Mouse (Mus musculus) embryonic facial prominence, embryonic 10.5 days (tissue): ENCODE measurements around the gene Pgpep1. TPM values are rescaled to one million over a fixed set of nuclear protein-coding genes. Genes with fewer than 3 reads are reported as not detected.

Experiments
- DNase-seq: peaks from one replicate; pipeline ENCODE4 v3.0.0-alpha.2; 2017; ENCODE audit warnings: low spot score
- H3K27ac ChIP-seq: fragments of 300-500 bp; sonication (generic); replicated peaks from 2 replicates; pipeline ENCODE4 v1.5.1; 2016; ENCODE audit warnings: mild to moderate bottlenecking
- H3K27me3 ChIP-seq: fragments of 300-500 bp; sonication (generic); replicated peaks from 2 replicates; pipeline ENCODE4 v1.6.1; 2016; ENCODE audit warnings: low read depth, mild to moderate bottlenecking; ENCODE audit not compliant: poor library complexity, severe bottlenecking
- H3K36me3 ChIP-seq: fragments of 300-500 bp; sonication (generic); replicated peaks from 2 replicates; pipeline ENCODE4 v1.6.1; 2016; ENCODE audit warnings: mild to moderate bottlenecking, moderate library complexity
- H3K4me1 ChIP-seq: fragments of 300-500 bp; sonication (generic); 2 replicates; pipeline ENCODE4 v1.6.1; 2016
- H3K4me3 ChIP-seq: fragments of 300-500 bp; sonication (generic); 2 replicates; pipeline ENCODE4 v1.5.1; 2016; ENCODE audit warnings: mild to moderate bottlenecking, moderate library complexity
- H3K9me3 ChIP-seq: fragments of 300-500 bp; sonication (generic); 2 replicates; pipeline ENCODE4 v1.6.1; 2016; ENCODE audit warnings: mild to moderate bottlenecking
- WGBS: fragments of 180-500 bp; shearing (Covaris S2); methylation state at CpG from one replicate; pipeline ENCODE4 v1.1.7; 2016; 5-methylcytosine and 5-hydroxymethylcytosine counted together
- polyA plus RNA-seq: library from polyadenylated mRNA; unstranded; fragments of >200 nt; fragmentation: Nextera tagmentation; extraction: Ambion mirVana; gene quantifications from 2 replicates; pipeline ENCODE4 v1.2.1, GENCODE M21; 2016

The Pgpep1 gene
- polyA plus RNA-seq, 1 experiment from 2014 or later: 51.8 TPM

GRCm38 (mm10) chr8:70597417-70598272 lies 62.5 kb downstream of the Pgpep1 start:
- Histone ChIP-seq H3K27ac (peak overlapping the region; percentile 81), H3K4me1 (peaks cover 92% of the 10 kb centered on the region), H3K27me3 (peaks cover 40% of the 10 kb centered on the region), H3K36me3 (peaks cover 57% of the 10 kb centered on the region), H3K9me3 (peaks cover 7% of the 10 kb centered on the region; the same call in 1 of the 2 replicates), H3K4me3 (peak overlapping the region; percentile 64)
- DNase-seq: peak; percentile 50
- WGBS: 8% methylated on average over 68 of the region's 68 CpGs

GRCm38 (mm10) chr8:70596775-70597416 lies 63.3 kb downstream of the Pgpep1 start:
- Histone ChIP-seq H3K9me3 (0 out of 2 replicates have a peak, but pooled peaks cover 3% of the 10 kb centered on the region), H3K27me3 (peaks cover 40% of the 10 kb centered on the region), H3K4me1 (peaks cover 93% of the 10 kb centered on the region), H3K27ac (no peak overlapping the region; the same call in 1 of the 2 replicates), H3K36me3 (peaks cover 55% of the 10 kb centered on the region), H3K4me3 (peak overlapping the region; percentile 85)
- peak; percentile 48 for DNase-seq
- WGBS: 82% methylated on average over 17 of the region's 17 CpGs

Other genes starting within 250 kb of the Pgpep1 start
- gene Crtc1, start 220.8 kb downstream of the Pgpep1 start, polyA plus RNA-seq: 17.3 and 20.6 TPM in 2 replicates
- 22.4 and 24.1 TPM in 2 replicates for gene Klhl26, start 183.4 kb downstream of the Pgpep1 start, polyA plus RNA-seq
- gene Tmem59l, start 173.0 kb downstream of the Pgpep1 start, polyA plus RNA-seq: 28.3 and 29.4 TPM in 2 replicates
- gene Crlf1, start 167.2 kb downstream of the Pgpep1 start, polyA plus RNA-seq: 103 and 116 TPM in 2 replicates
- 118 and 138 TPM in 2 replicates for gene Rex1bd, start 153.6 kb downstream of the Pgpep1 start, polyA plus RNA-seq
- gene Uba52, start 149.6 kb downstream of the Pgpep1 start, polyA plus RNA-seq: 908 and 951 TPM in 2 replicates
- gene Fkbp8, start 132.7 kb downstream of the Pgpep1 start, polyA plus RNA-seq: 278 and 285 TPM in 2 replicates
- 49.7 and 51.0 TPM in 2 replicates for gene Kxd1, start 132.4 kb downstream of the Pgpep1 start, polyA plus RNA-seq
- 20.8 and 21.1 TPM in 2 replicates for gene Ell, start 120.9 kb downstream of the Pgpep1 start, polyA plus RNA-seq
- gene Isyna1, start 66.0 kb downstream of the Pgpep1 start, polyA plus RNA-seq: 184 and 187 TPM in 2 replicates
- gene Ssbp4, start 51.5 kb downstream of the Pgpep1 start, polyA plus RNA-seq: 105 and 109 TPM in 2 replicates
- gene Lrrc25, start 44.2 kb downstream of the Pgpep1 start, polyA plus RNA-seq: 0.77 and 0.79 TPM in 2 replicates
- gene Gdf15, start 27.9 kb downstream of the Pgpep1 start, polyA plus RNA-seq: 0.14 TPM in 1 of 2 replicates, not detected in the other
- 347 and 351 TPM in 2 replicates for gene Lsm4, start 12.9 kb upstream of the Pgpep1 start, polyA plus RNA-seq
- 58.7 and 61.7 TPM in 2 replicates for gene Jund, start 38.6 kb upstream of the Pgpep1 start, polyA plus RNA-seq
- gene Iqcn, start 43.1 kb upstream of the Pgpep1 start, polyA plus RNA-seq: 0.05 TPM in 1 of 2 replicates, not detected in the other
- not detected in 2 replicates for gene Gm3336, start 58.2 kb upstream of the Pgpep1 start, polyA plus RNA-seq
- 0.20 and 0.69 TPM in 2 replicates for gene Pde4c, start 63.3 kb upstream of the Pgpep1 start, polyA plus RNA-seq
- 13.6 and 16.2 TPM in 2 replicates for gene Rab3a, start 94.3 kb upstream of the Pgpep1 start, polyA plus RNA-seq
- gene Mpv17l2, start 100.6 kb upstream of the Pgpep1 start, polyA plus RNA-seq: 28.2 and 34.5 TPM in 2 replicates
- gene Pik3r2, start 116.3 kb upstream of the Pgpep1 start, polyA plus RNA-seq: 79.2 and 79.8 TPM in 2 replicates
- 12.4 and 13.9 TPM in 2 replicates for gene Mast3, start 144.7 kb upstream of the Pgpep1 start, polyA plus RNA-seq
- not detected in 2 replicates for gene Il12rb1, start 148.1 kb upstream of the Pgpep1 start, polyA plus RNA-seq
- 5.1 and 5.8 TPM in 2 replicates for gene Arrdc2, start 179.3 kb upstream of the Pgpep1 start, polyA plus RNA-seq
- 4.7 and 5.1 TPM in 2 replicates for gene Kcnn1, start 202.9 kb upstream of the Pgpep1 start, polyA plus RNA-seq
- gene Ccdc124, start 213.5 kb upstream of the Pgpep1 start, polyA plus RNA-seq: 173 and 179 TPM in 2 replicates
- gene Slc5a5, start 232.4 kb upstream of the Pgpep1 start, polyA plus RNA-seq: 0.30 and 0.40 TPM in 2 replicates
- 3,888 and 3,901 TPM in 2 replicates for gene Rpl18a, start 237.0 kb upstream of the Pgpep1 start, polyA plus RNA-seq
- 67.8 and 72.3 TPM in 2 replicates for gene Map1s, start 245.5 kb upstream of the Pgpep1 start, polyA plus RNA-seq